Mouse (Mus musculus) heart, embryonic 14.5 days (tissue): ENCODE measurements around the gene Dock2. TPM values are rescaled to one million over a fixed set of nuclear protein-coding genes. Genes with fewer than 3 reads are reported as not detected.
"Not testable (repeated sequence)": the region's sequence is repeated elsewhere in the genome, so short reads cannot be mapped to it uniquely, and the experiment has no call there.

Source experiments
- ATAC-seq: fragments of 200-750 bp; cut with Nextera tagmentation; 2 replicates; pipeline ENCODE4 v1.8.0; 2017; ENCODE audit warnings: low read depth, moderate TSS enrichment; ENCODE audit not compliant: insufficient number of reproducible peaks, insufficient read depth, low FRiP score
- H3K27ac ChIP-seq, 2 experiments: fragments of 200-500 bp in 1 of 2; fragments of 300-500 bp in 1 of 2; sonication (generic) in 1 of 2; replicated peaks in 1 of 2; 2 replicates each; pipeline ENCODE4 v1.5.1; 2012 to 2014; ENCODE audit warnings: low read depth in 2 of 2, low read length in 2 of 2, control low read depth in 1 of 2, mild to moderate bottlenecking in 1 of 2, mixed read lengths in 1 of 2; ENCODE audit not compliant: control insufficient read depth in 1 of 2, insufficient read depth in 1 of 2
- H3K27me3 ChIP-seq: fragments of 300-500 bp; sonication (generic); 2 replicates; pipeline ENCODE4 v1.6.1; 2014; ENCODE audit warnings: mild to moderate bottlenecking, low read length, control low read depth; ENCODE audit not compliant: control insufficient read depth, insufficient read depth
- H3K36me3 ChIP-seq: fragments of 300-500 bp; sonication (generic); 2 replicates; pipeline ENCODE4 v1.6.1; 2014; ENCODE audit warnings: mild to moderate bottlenecking, control low read depth, low read length, mixed read lengths; ENCODE audit not compliant: control insufficient read depth, insufficient read depth
- H3K4me1 ChIP-seq, 2 experiments: fragments of 200-500 bp in 1 of 2; fragments of 300-500 bp in 1 of 2; sonication (generic) in 1 of 2; 2 replicates each; pipeline ENCODE4 v1.6.1; 2012 to 2014; ENCODE audit warnings: low read length in 2 of 2, control low read depth in 1 of 2, mixed read lengths in 1 of 2; ENCODE audit not compliant: control insufficient read depth in 2 of 2, insufficient read depth in 2 of 2
- H3K4me2 ChIP-seq: fragments of 300-500 bp; sonication (generic); 2 replicates; pipeline ENCODE4 v1.6.1; 2014; ENCODE audit warnings: mild to moderate bottlenecking, low read length
- H3K4me3 ChIP-seq, 2 experiments: fragments of 200-500 bp in 1 of 2; fragments of 300-500 bp in 1 of 2; sonication (generic) in 1 of 2; 2 replicates each; pipeline ENCODE4 v1.5.1; 2012 to 2014; ENCODE audit warnings: low read length in 2 of 2, mild to moderate bottlenecking in 2 of 2, control low read depth in 1 of 2, low read depth in 1 of 2, moderate library complexity in 1 of 2; ENCODE audit not compliant: control insufficient read depth in 1 of 2, insufficient read depth in 1 of 2
- H3K9ac ChIP-seq: fragments of 300-500 bp; sonication (generic); 2 replicates; pipeline ENCODE4 v1.6.1; 2014; ENCODE audit warnings: mild to moderate bottlenecking, low read length
- H3K9me3 ChIP-seq: fragments of 300-500 bp; sonication (generic); 2 replicates; pipeline ENCODE4 v1.6.1; 2016; ENCODE audit warnings: low read length, control low read depth; ENCODE audit not compliant: control insufficient read depth
- WGBS: fragments of 180-500 bp; shearing (Covaris S2); extraction: QIAGEN DNeasy Blood & Tissue Kit; methylation state at CpG from one replicate; pipeline ENCODE4 v1.1.7; 2014; 5-methylcytosine and 5-hydroxymethylcytosine counted together
- polyA plus RNA-seq: library from polyadenylated mRNA; unstranded; fragments of >200 nt; fragmentation: Nextera tagmentation; extraction: Ambion mirVana; gene quantifications from 2 replicates; pipeline ENCODE4 v1.2.1, GENCODE M21; 2014

Gene Dock2
- 1.1 and 1.6 TPM in 2 replicates for polyA plus RNA-seq

GRCm38 (mm10) chr11:34783587-34784043, at the start of gene Dock2:
Gene Dock2 (minus strand): TSS chr11:34783892.
- H3K27ac ChIP-seq = no peak within 1 kb of the TSS
- 74% methylated on average over 12 of the region's 12 CpGs for WGBS
- H3K9ac ChIP-seq = no peak within 1 kb of the TSS

DNA sequence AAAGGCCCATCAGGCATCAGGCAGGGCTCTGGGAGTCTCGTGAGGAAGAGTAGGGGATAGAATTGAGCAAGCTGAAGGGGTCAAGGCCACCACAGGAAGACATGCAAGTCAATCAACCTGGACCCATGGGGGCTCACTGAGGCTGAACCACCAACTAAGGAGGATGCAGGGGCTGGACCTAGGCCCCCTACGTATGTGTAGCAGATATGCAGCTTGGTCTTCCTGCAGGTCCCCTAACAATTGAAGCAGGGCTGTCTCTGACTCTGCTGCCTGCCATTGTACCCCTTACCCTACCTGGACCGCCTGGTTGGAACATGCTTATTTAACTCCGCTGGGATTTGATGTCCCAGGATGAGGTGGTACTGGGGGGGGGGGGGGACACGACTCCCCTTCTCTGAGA, 49.0 kb upstream of the Dock2 start:
- Histone ChIP-seq H3K36me3 (peaks cover 30% of the 10 kb centered on the region), H3K9me3 (no peaks in the 10 kb centered on the region), H3K9ac (peak overlapping the region; percentile 83), H3K27ac (no peak overlapping the region), H3K4me3 (peak overlapping the region; percentile 51 to 96), H3K4me2 (peak overlapping the region; percentile 92), H3K27me3 (no peaks in the 10 kb centered on the region), H3K4me1 (peaks cover 7 to 12% of the 10 kb centered on the region in 2 experiments)
- no peak for ATAC-seq
- 14% methylated on average over 4 of the region's 5 CpGs for WGBS

More at GRCm38 (mm10) chr11:34783587-34784043, at the start of gene Dock2:
- no peaks in the 10 kb centered on the region for H3K9me3 ChIP-seq
- no peak within 1 kb of the TSS for H3K4me3 ChIP-seq
- no peaks in the 10 kb centered on the region for H3K27me3 ChIP-seq
- no peaks in the 10 kb centered on the region for H3K36me3 ChIP-seq
- H3K4me2 ChIP-seq = no peak within 1 kb of the TSS
- no peak for ATAC-seq
- H3K4me1 ChIP-seq = no peaks in the 10 kb centered on the region

DNA sequence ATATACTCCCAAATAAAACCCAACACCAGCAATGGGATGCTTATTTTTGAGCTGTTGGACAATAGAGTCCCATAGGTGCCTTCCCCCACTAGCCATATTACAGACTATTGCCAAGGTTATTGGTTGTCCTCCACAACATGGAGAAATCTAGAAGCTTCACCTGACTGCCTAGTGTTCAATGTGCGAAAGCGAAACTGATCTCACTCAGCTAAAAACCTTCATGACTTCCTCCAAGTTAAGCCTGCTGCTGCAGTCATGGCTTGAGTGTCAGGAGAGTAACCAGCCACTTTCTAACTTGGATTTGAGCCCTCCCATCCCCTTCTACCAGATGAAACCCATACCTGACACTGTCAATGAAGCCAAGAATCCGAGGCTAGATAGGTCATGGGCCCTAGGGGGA, 44.1 kb upstream of the Dock2 start:
- Histone ChIP-seq H3K4me2 (no peak overlapping the region), H3K9ac (no peak overlapping the region), H3K36me3 (peaks cover 59% of the 10 kb centered on the region), H3K4me3 (no peak overlapping the region), H3K9me3 (no peaks in the 10 kb centered on the region), H3K4me1 (peaks cover 5% of the 10 kb centered on the region in 2 experiments; a peak in 3 of 4 replicates), H3K27ac (no peak overlapping the region), H3K27me3 (no peaks in the 10 kb centered on the region)
- ATAC-seq = no peak
- 90% methylated on average over 3 of the region's 3 CpGs for WGBS

DNA sequence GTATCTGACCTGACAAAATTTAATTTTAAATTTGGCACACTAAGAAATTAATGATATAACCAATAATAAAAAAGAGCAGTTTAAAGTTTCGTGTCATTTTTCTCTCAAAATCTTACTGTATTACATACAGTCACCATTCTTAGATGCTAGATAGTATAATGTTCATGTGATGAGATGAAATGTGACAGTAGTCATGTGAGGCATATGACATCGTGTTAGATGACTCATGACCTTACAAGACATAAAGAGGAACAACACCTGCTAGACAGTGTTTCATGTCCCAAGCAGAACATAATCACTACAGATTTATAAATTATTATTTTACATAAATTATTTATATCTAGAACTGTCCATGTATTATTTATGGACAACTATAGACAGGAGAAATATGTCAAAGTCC, 43.2 kb upstream of the Dock2 start:
- Histone ChIP-seq H3K36me3 (peaks cover 66% of the 10 kb centered on the region), H3K9me3 (no peaks in the 10 kb centered on the region), H3K27ac (no peak overlapping the region), H3K4me3 (no peak overlapping the region), H3K4me2 (no peak overlapping the region), H3K27me3 (no peaks in the 10 kb centered on the region), H3K4me1 (no peaks in the 10 kb centered on the region), H3K9ac (no peak overlapping the region)
- 88% methylated on average over 2 of the region's 2 CpGs for WGBS
- ATAC-seq = no peak

DNA sequence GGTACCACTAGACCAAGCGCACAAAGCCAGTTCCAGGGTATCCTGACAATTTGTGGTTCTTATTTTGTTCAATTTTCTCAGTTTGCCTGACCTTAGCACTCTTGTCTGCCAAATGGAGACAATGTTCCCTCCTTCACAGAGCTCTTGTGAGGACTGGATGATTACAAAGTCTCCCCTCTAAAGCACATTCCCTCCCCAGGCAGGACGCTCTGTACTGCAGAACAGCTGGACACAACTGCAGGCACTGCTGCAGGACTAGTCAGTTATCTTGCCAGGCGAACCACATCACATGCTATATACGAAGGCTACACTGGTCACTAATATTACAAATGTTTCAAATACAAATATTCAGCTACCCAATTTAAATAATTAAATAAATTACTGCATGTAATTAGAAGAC, 41.1 kb upstream of the Dock2 start:
- ATAC-seq = no peak
- Histone ChIP-seq H3K4me3 (no peak overlapping the region), H3K4me1 (no peaks in the 10 kb centered on the region), H3K27ac (no peak overlapping the region), H3K9ac (no peak overlapping the region), H3K36me3 (peaks cover 76% of the 10 kb centered on the region), H3K27me3 (no peaks in the 10 kb centered on the region), H3K9me3 (no peaks in the 10 kb centered on the region), H3K4me2 (no peak overlapping the region)
- 88% methylated on average over 4 of the region's 4 CpGs for WGBS

DNA sequence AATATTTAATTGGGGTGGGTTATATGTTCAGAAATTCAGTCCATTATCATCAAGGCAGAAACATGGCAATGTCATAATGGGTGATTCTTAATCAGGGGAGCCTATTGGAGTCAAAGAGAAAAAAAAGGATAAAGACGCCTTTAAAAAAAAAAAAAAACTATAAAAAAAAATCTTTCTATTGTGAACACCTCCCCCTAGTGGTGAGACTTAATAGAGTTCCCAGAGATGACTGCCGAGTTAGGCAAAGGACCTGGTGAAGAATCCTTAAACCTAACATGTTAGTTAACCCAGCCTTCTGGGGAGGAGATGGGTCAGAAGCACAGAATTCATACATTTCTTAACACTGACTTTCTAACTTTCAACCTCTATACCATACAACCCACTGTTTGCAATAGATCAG, 31.1 kb upstream of the Dock2 start:
- no peak for ATAC-seq
- Histone ChIP-seq H3K9ac (no peak overlapping the region), H3K4me3 (no peak overlapping the region), H3K4me1 (no peaks in the 10 kb centered on the region), H3K9me3 (no peaks in the 10 kb centered on the region), H3K27me3 (no peaks in the 10 kb centered on the region), H3K36me3 (peaks cover 80% of the 10 kb centered on the region), H3K27ac (no peak overlapping the region), H3K4me2 (no peak overlapping the region)
- 19% methylated on average over 2 of the region's 2 CpGs for WGBS

GRCm38 (mm10) chr11:34814319-34814718, 30.6 kb upstream of the Dock2 start:
- Histone ChIP-seq H3K9me3 (no peaks in the 10 kb centered on the region), H3K4me3 (no peak overlapping the region), H3K27ac (no peak overlapping the region), H3K4me1 (no peaks in the 10 kb centered on the region), H3K36me3 (peaks cover 81% of the 10 kb centered on the region), H3K4me2 (no peak overlapping the region), H3K9ac (no peak overlapping the region), H3K27me3 (no peaks in the 10 kb centered on the region)
- 92% methylated on average over 6 of the region's 6 CpGs for WGBS
- ATAC-seq = no peak

- not testable (repeated sequence) for H3K27ac ChIP-seq, H3K4me2 ChIP-seq, H3K27me3 ChIP-seq, ATAC-seq, H3K9me3 ChIP-seq, H3K4me1 ChIP-seq, H3K9ac ChIP-seq, H3K36me3 ChIP-seq, H3K4me3 ChIP-seq
- WGBS = 75% methylated on average over 4 of the region's 4 CpGs
These were observed 21.3 kb upstream of the Dock2 start for GRCm38 (mm10) chr11:34805026-34805425.
